Mouse (Mus musculus): ENCODE results near the gene Hoga1. TPM values are rescaled to one million over a fixed set of nuclear protein-coding genes. Genes with fewer than 3 reads are reported as not detected.
"Not testable (repeated sequence)": the region's sequence is repeated elsewhere in the genome, so short reads cannot be mapped to it uniquely, and the experiment has no call there.

Gene Hoga1
- polyA plus RNA-seq, 1 experiment from 2014 or later = 1.3 TPM

DNA sequence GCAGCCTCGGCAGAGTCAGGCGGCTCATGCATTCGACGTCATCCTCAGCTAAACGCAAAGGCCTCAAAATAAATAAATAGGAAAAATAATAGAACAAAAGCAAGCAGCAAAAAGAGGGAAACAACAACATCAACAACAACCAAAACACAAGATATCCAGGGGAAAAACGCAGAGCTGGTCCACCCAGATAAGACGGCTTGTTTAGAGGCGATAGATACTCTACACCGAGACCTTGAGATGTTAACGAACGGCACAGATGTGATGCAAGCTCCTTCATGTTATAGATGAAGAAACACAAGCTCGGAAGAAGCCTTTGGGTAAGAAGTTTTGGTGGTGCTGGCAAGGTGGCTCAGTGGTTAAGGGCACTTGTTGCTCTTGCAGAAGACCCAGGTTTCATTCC lies 33.6 kb downstream of the Hoga1 start:
- peaks cover 20% of the 10 kb centered on the region for H3K36me3 ChIP-seq (replicated peaks)
- H3K27ac ChIP-seq = no peak overlapping the region
- no peak overlapping the region for H3K4me2 ChIP-seq
- H3K27me3 ChIP-seq (replicated peaks) = no peaks in the 10 kb centered on the region
- ATAC-seq (replicated peaks) = no peak
- 95% methylated on average over 12 of the region's 12 CpGs for WGBS
- no peak overlapping the region for H3K9ac ChIP-seq
- H3K9me3 ChIP-seq = no peaks in the 10 kb centered on the region
- H3K4me1 ChIP-seq = no peaks in the 10 kb centered on the region
- H3K4me3 ChIP-seq = no peak overlapping the region

DNA sequence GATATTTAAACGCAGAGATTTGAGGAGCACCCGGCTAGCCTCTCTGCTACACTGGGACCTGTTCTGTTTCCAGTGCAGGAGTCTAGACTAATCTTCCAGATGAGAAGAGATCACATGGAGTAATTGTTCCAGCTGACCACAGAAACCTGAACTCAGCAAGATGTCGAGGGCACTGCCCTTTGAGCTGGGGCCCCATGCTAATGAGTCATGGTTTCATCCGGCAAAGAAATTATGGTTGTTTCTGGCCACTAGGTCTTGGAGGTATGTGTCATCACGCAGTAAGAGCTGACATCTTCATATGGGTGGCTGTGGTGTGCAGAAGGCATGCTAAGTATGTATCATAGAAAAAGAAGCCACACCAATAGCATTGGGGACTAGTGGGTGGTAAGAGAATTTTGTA lies 34.5 kb downstream of the Hoga1 start:
- Histone ChIP-seq H3K4me1 (peaks cover 5% of the 10 kb centered on the region), H3K9ac (no peak overlapping the region), H3K4me3 (no peak overlapping the region), H3K27me3 (replicated peaks) (no peaks in the 10 kb centered on the region), H3K9me3 (no peaks in the 10 kb centered on the region), H3K27ac (no peak overlapping the region), H3K36me3 (replicated peaks) (peaks cover 20% of the 10 kb centered on the region), H3K4me2 (no peak overlapping the region)
- WGBS = 81% methylated on average over 5 of the region's 5 CpGs
- no peak for ATAC-seq (replicated peaks)

- H3K9ac ChIP-seq = no peak overlapping the region
- H3K4me1 ChIP-seq = peaks cover 7% of the 10 kb centered on the region
- H3K9me3 ChIP-seq = no peaks in the 10 kb centered on the region
- no peaks in the 10 kb centered on the region for H3K27me3 ChIP-seq (replicated peaks)
- 72% methylated on average over 11 of the region's 11 CpGs for WGBS
- no peak overlapping the region for H3K4me2 ChIP-seq
- H3K36me3 ChIP-seq (replicated peaks) = peaks cover 20% of the 10 kb centered on the region
- H3K27ac ChIP-seq = no peak overlapping the region
- no peak for ATAC-seq (replicated peaks)
- H3K4me3 ChIP-seq = no peak overlapping the region
These were observed 35.1 kb downstream of the Hoga1 start for GRCm38 (mm10) chr19:42080469-42080868.

DNA sequence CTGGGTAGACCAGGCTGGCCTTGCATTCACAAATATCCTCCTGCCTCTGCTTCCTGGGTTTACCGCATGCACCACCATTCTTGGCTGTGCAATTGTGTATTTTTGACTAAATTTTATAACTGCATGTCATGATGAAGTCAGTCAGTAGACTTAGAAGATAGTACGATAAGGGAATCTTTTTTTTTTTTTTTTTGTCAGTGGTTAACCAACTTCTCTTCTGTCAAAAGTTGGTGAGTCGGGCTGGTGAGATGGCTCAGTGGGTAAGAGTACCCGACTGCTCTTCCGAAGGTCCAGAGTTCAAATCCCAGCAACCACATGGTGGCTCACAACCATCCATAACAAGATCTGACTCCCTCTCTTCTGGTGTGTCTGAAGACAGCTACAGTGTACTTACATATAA lies 36.2 kb downstream of the Hoga1 start:
- not testable (repeated sequence) for H3K4me3 ChIP-seq; H3K27me3 ChIP-seq (replicated peaks); H3K9me3 ChIP-seq; H3K9ac ChIP-seq; H3K4me2 ChIP-seq; H3K36me3 ChIP-seq (replicated peaks); H3K27ac ChIP-seq; ATAC-seq (replicated peaks)
- 93% methylated on average over 5 of the region's 5 CpGs for WGBS
- H3K4me1 ChIP-seq = peaks cover 12% of the 10 kb centered on the region

- Histone ChIP-seq H3K4me1 (peaks cover 23% of the 10 kb centered on the region), H3K27me3 (replicated peaks) (no peaks in the 10 kb centered on the region), H3K4me2 (peak overlapping the region; percentile 92), H3K27ac (peak overlapping the region; percentile 85), H3K9ac (peak overlapping the region; percentile 80), H3K9me3 (no peaks in the 10 kb centered on the region), H3K36me3 (replicated peaks) (no peaks in the 10 kb centered on the region), H3K4me3 (peak overlapping the region; percentile 74)
- 7% methylated on average over 10 of the region's 10 CpGs for WGBS
- ATAC-seq (replicated peaks) = peak; percentile 1; the same call in 1 of the 2 replicates
These were observed 40.3 kb downstream of the Hoga1 start for GRCm38 (mm10) chr19:42085690-42086089.

- under 1% methylated on average over 21 of the region's 21 CpGs for WGBS
- Histone ChIP-seq H3K4me1 (peaks cover 26% of the 10 kb centered on the region), H3K9me3 (no peaks in the 10 kb centered on the region), H3K27ac (peak within 1 kb of the TSS; percentile 85), H3K4me2 (peak within 1 kb of the TSS; percentile 92), H3K4me3 (peak within 1 kb of the TSS; percentile 74), H3K9ac (peak within 1 kb of the TSS; percentile 80), H3K36me3 (replicated peaks) (no peaks in the 10 kb centered on the region), H3K27me3 (replicated peaks) (no peaks in the 10 kb centered on the region)
- ATAC-seq (replicated peaks) = peak; percentile 85
These were observed 40.8 kb downstream of the Hoga1 start, which contains the start of gene Morn4 for GRCm38 (mm10) chr19:42086166-42086565. Gene Morn4 (minus strand): TSS chr19:42086357.

DNA sequence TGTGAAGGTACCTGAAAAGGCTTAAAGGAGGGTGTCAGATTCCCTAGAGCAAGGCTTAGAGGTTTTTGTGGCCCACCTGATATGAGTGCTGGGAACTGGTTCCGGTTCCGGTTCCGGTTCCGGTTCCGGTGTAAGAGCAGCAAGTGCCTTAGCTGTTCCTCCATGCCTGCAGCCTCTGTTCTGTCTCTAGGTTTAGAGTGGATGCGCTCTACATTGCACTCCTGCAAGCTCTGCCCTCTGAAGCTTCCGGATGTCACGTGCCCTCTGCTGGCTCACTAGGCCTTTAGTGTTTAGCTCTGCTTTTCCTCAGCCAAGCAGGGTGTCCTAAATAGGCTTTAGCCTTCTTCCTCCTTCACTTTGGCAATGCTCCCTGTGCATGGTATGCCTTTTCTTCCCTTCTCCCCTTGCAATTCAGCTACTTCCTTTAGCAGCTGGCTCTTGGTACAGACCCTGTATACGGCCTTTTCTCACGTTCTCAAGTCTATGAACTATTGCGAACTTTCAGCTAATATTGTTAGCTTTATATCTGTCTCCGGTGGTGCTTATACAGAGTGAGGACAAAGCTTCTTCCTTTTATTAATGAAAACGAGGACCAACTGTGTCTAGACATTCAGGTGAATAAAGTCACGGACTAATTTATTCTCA lies 43.8 kb downstream of the Hoga1 start:
- H3K4me3 ChIP-seq = peak overlapping the region; percentile 79
- no peak for ATAC-seq (replicated peaks)
- peaks cover 40% of the 10 kb centered on the region for H3K4me1 ChIP-seq
- 0 out of 2 replicates have a peak overlapping the region, but pooled peaks have one; percentile 1 for H3K9ac ChIP-seq
- no peaks in the 10 kb centered on the region for H3K9me3 ChIP-seq
- H3K27ac ChIP-seq = peak overlapping the region; percentile 77
- H3K4me2 ChIP-seq = peak overlapping the region; percentile 58
- WGBS = 14% methylated on average over 14 of the region's 14 CpGs
- no peaks in the 10 kb centered on the region for H3K27me3 ChIP-seq (replicated peaks)
- H3K36me3 ChIP-seq (replicated peaks) = no peaks in the 10 kb centered on the region

DNA sequence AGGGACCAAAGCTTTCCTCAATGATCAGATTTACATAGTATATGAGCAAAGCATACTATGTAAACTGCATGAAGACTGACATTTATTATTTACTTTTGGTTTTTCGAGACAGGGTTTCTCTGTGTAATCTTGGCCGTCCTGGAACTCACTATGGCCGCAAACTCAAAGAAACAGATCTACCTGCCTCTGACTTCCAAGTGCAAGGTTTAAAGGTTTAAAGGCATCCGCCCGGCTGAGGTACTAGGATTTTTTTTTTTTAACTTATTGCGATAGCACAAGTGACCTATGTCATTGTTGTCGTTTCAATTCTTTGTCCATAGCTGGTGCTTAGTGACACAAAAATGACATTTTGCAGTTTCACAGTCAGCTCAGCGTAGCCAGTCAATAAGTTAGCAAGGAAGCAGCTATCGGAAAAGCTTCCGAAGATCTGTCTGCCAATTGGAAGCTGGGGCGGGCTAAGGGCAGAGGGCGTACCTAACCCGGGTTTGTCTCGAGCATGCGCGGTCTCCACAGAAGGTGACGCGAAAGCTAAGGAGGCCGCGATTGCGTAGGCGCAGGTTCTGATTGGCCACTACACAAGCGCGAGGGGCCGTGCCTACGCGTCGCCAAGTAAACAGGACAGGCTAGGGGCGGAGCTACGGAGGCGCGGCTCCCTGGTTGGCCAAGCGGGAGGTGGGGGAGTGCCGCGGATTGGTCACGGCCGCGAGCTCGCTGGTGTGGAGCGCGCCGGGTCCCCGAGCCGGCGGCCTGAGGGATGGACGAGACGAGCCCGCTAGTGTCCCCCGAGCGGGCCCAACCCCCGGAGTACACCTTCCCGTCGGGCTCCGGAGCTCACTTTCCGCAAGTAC lies 44.6 kb downstream of the Hoga1 start, which contains the start of gene Pi4k2a:
Pi4k2a (plus strand) TSS at position 723 of the 848 bp plus-strand sequence.
- peak within 1 kb of the TSS; percentile 73 for H3K4me2 ChIP-seq
- peak within 1 kb of the TSS; percentile 79 for H3K4me3 ChIP-seq

GRCm38 (mm10) chr19:42090637-42091141 lies 45.3 kb downstream of the Hoga1 start:
- no peaks in the 10 kb centered on the region for H3K36me3 ChIP-seq (replicated peaks)
- peak overlapping the region; percentile 73 for H3K4me2 ChIP-seq
- peak; percentile 69 for ATAC-seq (replicated peaks)
- peak overlapping the region; percentile 89 for H3K27ac ChIP-seq
- H3K4me1 ChIP-seq = peaks cover 36% of the 10 kb centered on the region
- under 1% methylated on average over 47 of the region's 52 CpGs for WGBS
- no peaks in the 10 kb centered on the region for H3K27me3 ChIP-seq (replicated peaks)
- H3K4me3 ChIP-seq = peak overlapping the region; percentile 79
- no peaks in the 10 kb centered on the region for H3K9me3 ChIP-seq
- H3K9ac ChIP-seq = peak overlapping the region; percentile 68

More for the DNA sequence above, 44.6 kb downstream of the Hoga1 start, which contains the start of gene Pi4k2a:
- 1% methylated on average over 55 of the region's 55 CpGs for WGBS
- peak within 1 kb of the TSS; percentile 68 for H3K9ac ChIP-seq
- ATAC-seq (replicated peaks) = peak; percentile 98
- H3K36me3 ChIP-seq (replicated peaks) = no peaks in the 10 kb centered on the region
- H3K27me3 ChIP-seq (replicated peaks) = no peaks in the 10 kb centered on the region
- no peaks in the 10 kb centered on the region for H3K9me3 ChIP-seq
- peaks cover 40% of the 10 kb centered on the region for H3K4me1 ChIP-seq
- H3K27ac ChIP-seq = peak within 1 kb of the TSS; percentile 89

GRCm38 (mm10) chr19:42099406-42099805 lies 54.0 kb downstream of the Hoga1 start:
- WGBS = 92% methylated on average over 3 of the region's 3 CpGs

DNA sequence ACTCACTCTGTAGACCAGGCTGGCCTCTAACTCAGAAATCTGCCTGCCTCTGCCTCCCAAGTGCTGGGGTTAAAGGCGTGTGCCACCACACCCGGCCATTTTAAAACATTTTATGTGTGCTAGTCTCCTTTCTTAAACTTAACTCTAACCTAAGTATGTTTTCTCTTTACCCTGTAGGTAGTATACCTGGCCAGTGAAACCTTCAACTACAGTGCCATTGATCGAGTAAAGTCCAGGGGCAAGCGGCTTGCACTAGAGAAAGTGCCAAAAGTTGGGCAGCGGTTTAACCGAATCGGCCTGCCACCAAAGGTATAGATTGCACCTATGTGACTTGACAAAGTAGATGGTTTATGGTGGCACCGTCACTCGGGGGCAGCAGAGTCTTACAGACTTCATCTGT lies 59.3 kb downstream of the Hoga1 start:
- no peaks in the 10 kb centered on the region for H3K9me3 ChIP-seq
- no peak overlapping the region for H3K4me2 ChIP-seq
- no peaks in the 10 kb centered on the region for H3K4me1 ChIP-seq
- H3K27ac ChIP-seq = no peak overlapping the region
- 0 out of 2 replicates have a peak, but pooled peaks cover 10% of the 10 kb centered on the region for H3K36me3 ChIP-seq (replicated peaks)
- 94% methylated on average over 9 of the region's 9 CpGs for WGBS
- ATAC-seq (replicated peaks) = no peak
- no peak overlapping the region for H3K4me3 ChIP-seq
- no peaks in the 10 kb centered on the region for H3K27me3 ChIP-seq (replicated peaks)
- no peak overlapping the region for H3K9ac ChIP-seq

More at GRCm38 (mm10) chr19:42099406-42099805, 54.0 kb downstream of the Hoga1 start:
- no peak overlapping the region for H3K9ac ChIP-seq
- H3K4me1 ChIP-seq = peaks cover 2% of the 10 kb centered on the region; the same call in 1 of the 2 replicates
- ATAC-seq (replicated peaks) = no peak
- no peaks in the 10 kb centered on the region for H3K9me3 ChIP-seq
- no peaks in the 10 kb centered on the region for H3K27me3 ChIP-seq (replicated peaks)
- H3K36me3 ChIP-seq (replicated peaks) = 0 out of 2 replicates have a peak, but pooled peaks cover 3% of the 10 kb centered on the region
- no peak overlapping the region for H3K4me3 ChIP-seq
- no peak overlapping the region for H3K27ac ChIP-seq
- H3K4me2 ChIP-seq = no peak overlapping the region

DNA sequence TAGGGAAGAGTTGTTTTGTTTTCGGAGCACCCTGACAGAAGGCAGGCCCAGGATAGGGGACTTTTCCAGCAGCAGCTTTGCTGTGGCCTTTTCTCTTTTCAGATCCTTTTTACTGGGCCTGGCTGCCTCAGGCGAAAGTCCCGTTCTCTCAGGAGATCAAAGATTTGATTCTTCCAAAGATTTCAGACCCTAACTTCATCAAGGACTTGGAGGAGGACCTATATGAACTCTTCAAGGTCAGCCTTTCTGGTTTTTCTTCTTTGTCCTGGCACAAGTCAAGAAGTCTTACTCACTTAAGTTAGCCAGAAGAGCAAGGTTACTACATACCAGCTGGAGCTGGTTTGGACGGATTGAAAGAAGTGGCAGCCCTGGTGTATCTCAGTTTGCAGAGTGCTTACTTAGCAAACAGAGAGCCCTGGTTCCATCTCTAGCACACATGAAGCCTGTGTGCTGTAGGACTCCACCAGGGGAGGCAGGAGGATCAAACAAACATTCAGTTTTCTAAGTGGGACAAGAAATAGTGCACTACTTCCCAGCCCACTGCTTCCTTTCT lies 70.4 kb downstream of the Hoga1 start:
- Histone ChIP-seq H3K9ac (no peak overlapping the region), H3K9me3 (no peaks in the 10 kb centered on the region), H3K4me2 (no peak overlapping the region), H3K27ac (no peak overlapping the region), H3K27me3 (replicated peaks) (no peaks in the 10 kb centered on the region), H3K4me1 (no peaks in the 10 kb centered on the region), H3K36me3 (replicated peaks) (peaks cover 36% of the 10 kb centered on the region), H3K4me3 (no peak overlapping the region)
- ATAC-seq (replicated peaks) = no peak
- 94% methylated on average over 4 of the region's 4 CpGs for WGBS

Measured in midbrain, embryonic 15.5 days (tissue).